Mouse (Mus musculus) stomach, postnatal 0 days (tissue): ENCODE measurements around the gene Ptprcap. TPM values are rescaled to one million over a fixed set of nuclear protein-coding genes. Genes with fewer than 3 reads are reported as not detected.
"Not testable (repeated sequence)": the region's sequence is repeated elsewhere in the genome, so short reads cannot be mapped to it uniquely, and the experiment has no call there.

Source experiments
- ATAC-seq: fragments of 200-750 bp; cut with Nextera tagmentation; 2 replicates; pipeline ENCODE4 v1.8.0; 2017; ENCODE audit not compliant: low FRiP score, low TSS enrichment
- DNase-seq: peaks from one replicate; pipeline ENCODE4 v3.0.0-alpha.2; 2016; ENCODE audit warnings: low spot score
- H3K27ac ChIP-seq: fragments of 300-500 bp; sonication (generic); replicated peaks from 2 replicates; pipeline ENCODE4 v1.5.1; 2014; ENCODE audit warnings: mild to moderate bottlenecking, control low read depth
- H3K27me3 ChIP-seq: fragments of 300-500 bp; sonication (generic); 2 replicates; pipeline ENCODE4 v1.6.1; 2014; ENCODE audit warnings: low read length; ENCODE audit not compliant: control insufficient read depth, insufficient read depth
- H3K36me3 ChIP-seq: fragments of 300-500 bp; sonication (generic); 2 replicates; pipeline ENCODE4 v1.6.1; 2014; ENCODE audit warnings: low read length, mixed read lengths; ENCODE audit not compliant: control insufficient read depth, insufficient read depth
- H3K4me1 ChIP-seq: fragments of 300-500 bp; sonication (generic); replicated peaks from 2 replicates; pipeline ENCODE4 v1.6.1; 2014; ENCODE audit warnings: antibody characterized with exemption; ENCODE audit not compliant: control insufficient read depth, insufficient read depth
- H3K4me2 ChIP-seq: fragments of 300-500 bp; sonication (generic); replicated peaks from 2 replicates; pipeline ENCODE4 v1.6.1; 2014; ENCODE audit warnings: low read depth, mild to moderate bottlenecking, control low read depth, moderate library complexity
- H3K4me3 ChIP-seq: fragments of 300-500 bp; sonication (generic); 2 replicates; pipeline ENCODE4 v1.5.1; 2014; ENCODE audit warnings: low read depth, low read length, control low read depth
- H3K9ac ChIP-seq: fragments of 300-500 bp; sonication (generic); 2 replicates; pipeline ENCODE4 v1.6.1; 2014; ENCODE audit warnings: mild to moderate bottlenecking, low read length, control low read depth, mixed read lengths
- H3K9me3 ChIP-seq: fragments of 300-500 bp; sonication (generic); 2 replicates; pipeline ENCODE4 v1.6.1; 2016; ENCODE audit warnings: low read length; ENCODE audit not compliant: control insufficient read depth
- CTCF ChIP-seq: IDR thresholded peaks from 2 replicates; pipeline ENCODE4 v1.5.1; 2016; ENCODE audit warnings: antibody characterized with exemption, low read depth, mild to moderate bottlenecking, moderate library complexity
- EP300 ChIP-seq: optimal IDR thresholded peaks from 2 replicates; pipeline ENCODE3; 2016; ENCODE audit warnings: antibody characterized with exemption
- WGBS: fragments of 180-500 bp; shearing (Covaris S2); extraction: QIAGEN DNeasy Blood & Tissue Kit; methylation state at CpG from one replicate; pipeline ENCODE4 v1.1.7; 2014; 5-methylcytosine and 5-hydroxymethylcytosine counted together
- polyA plus RNA-seq: library from polyadenylated mRNA; unstranded; fragments of >200 nt; fragmentation: Nextera tagmentation; extraction: Ambion mirVana; gene quantifications from 2 replicates; pipeline ENCODE4 v1.2.1, GENCODE M21; 2015

Ptprcap gene
- polyA plus RNA-seq, 1 experiment from 2014 or later: 1.3 TPM

- not testable (repeated sequence) for H3K9ac ChIP-seq, DNase-seq, H3K4me1 ChIP-seq, H3K36me3 ChIP-seq, H3K9me3 ChIP-seq, H3K27me3 ChIP-seq, H3K4me2 ChIP-seq, H3K4me3 ChIP-seq, H3K27ac ChIP-seq
- WGBS: 10% methylated on average over 7 of the region's 8 CpGs
- ATAC-seq: peak; percentile 53
- TF ChIP-seq CTCF: peak; percentile 61
Observed at GRCm38 (mm10) chr19:4135963-4136345, 17.4 kb upstream of the Ptprcap start.

GRCm38 (mm10) chr19:4136463-4136862, 16.9 kb upstream of the Ptprcap start:
- Histone ChIP-seq H3K9ac (no peak overlapping the region), H3K9me3 (no peaks in the 10 kb centered on the region), H3K36me3 (peaks cover 6% of the 10 kb centered on the region), H3K4me1 (no peaks in the 10 kb centered on the region), H3K4me3 (no peak overlapping the region), H3K27ac (no peak overlapping the region), H3K27me3 (no peaks in the 10 kb centered on the region), H3K4me2 (no peak overlapping the region)
- no peak for DNase-seq
- WGBS: 80% methylated on average over 5 of the region's 5 CpGs
- peak; percentile 31 for TF ChIP-seq CTCF
- no peak for TF ChIP-seq EP300
- no peak for ATAC-seq

- no peak for DNase-seq
- no peaks in the 10 kb centered on the region for H3K9me3 ChIP-seq
- H3K27ac ChIP-seq: no peak overlapping the region
- no peak for ATAC-seq
- H3K4me1 ChIP-seq: no peaks in the 10 kb centered on the region
- 76% methylated on average over 5 of the region's 5 CpGs for WGBS
- H3K27me3 ChIP-seq: no peaks in the 10 kb centered on the region
- H3K4me2 ChIP-seq: no peak overlapping the region
- no peak overlapping the region for H3K9ac ChIP-seq
- H3K36me3 ChIP-seq: no peaks in the 10 kb centered on the region
- no peak overlapping the region for H3K4me3 ChIP-seq
- TF ChIP-seq EP300: no peak
- no peak for TF ChIP-seq CTCF
Observed at GRCm38 (mm10) chr19:4137913-4138312, 15.5 kb upstream of the Ptprcap start.

- no peak for ATAC-seq
- TF ChIP-seq EP300: no peak
- TF ChIP-seq CTCF: no peak
- no peak for DNase-seq
- no peak within 1 kb of the TSS for H3K27ac ChIP-seq
- H3K4me3 ChIP-seq: no peak within 1 kb of the TSS
- H3K4me1 ChIP-seq: no peaks in the 10 kb centered on the region
- H3K9me3 ChIP-seq: no peaks in the 10 kb centered on the region
- no peaks in the 10 kb centered on the region for H3K36me3 ChIP-seq
- no peak within 1 kb of the TSS for H3K9ac ChIP-seq
- H3K4me2 ChIP-seq: no peak within 1 kb of the TSS
- 78% methylated on average over 2 of the region's 2 CpGs for WGBS
- no peaks in the 10 kb centered on the region for H3K27me3 ChIP-seq
Observed at GRCm38 (mm10) chr19:4139446-4139845, 14.0 kb upstream of the Ptprcap start, which contains the start of gene Gpr152. TSS of gene Gpr152 (plus strand) at chr19:4139787.

- Histone ChIP-seq H3K4me2 (no peak overlapping the region), H3K27ac (no peak overlapping the region), H3K9ac (no peak overlapping the region), H3K27me3 (no peaks in the 10 kb centered on the region), H3K9me3 (no peaks in the 10 kb centered on the region), H3K36me3 (no peaks in the 10 kb centered on the region), H3K4me1 (no peaks in the 10 kb centered on the region), H3K4me3 (no peak overlapping the region)
- ATAC-seq (no peak), DNase-seq (no peak)
- no peak for TF ChIP-seq EP300
- no peak for TF ChIP-seq CTCF
- WGBS: 59% methylated on average over 6 of the region's 6 CpGs
Observed at GRCm38 (mm10) chr19:4140147-4140546, 13.3 kb upstream of the Ptprcap start.

GRCm38 (mm10) chr19:4142416-4143173, 10.8 kb upstream of the Ptprcap start:
- Histone ChIP-seq H3K9me3 (no peaks in the 10 kb centered on the region), H3K27me3 (no peaks in the 10 kb centered on the region), H3K4me1 (no peaks in the 10 kb centered on the region), H3K4me3 (no peak overlapping the region), H3K27ac (no peak overlapping the region), H3K4me2 (no peak overlapping the region), H3K9ac (no peak overlapping the region), H3K36me3 (no peaks in the 10 kb centered on the region)
- TF ChIP-seq CTCF: no peak
- TF ChIP-seq EP300: no peak
- 86% methylated on average over 18 of the region's 18 CpGs for WGBS
- DNase-seq: no peak
- no peak for ATAC-seq
